Mouse (Mus musculus): ENCODE measurements around the gene Galnt2.
A peak's percentile ranks its signal among the peaks of the same experiment; 100 is the strongest.

The Galnt2 gene

GRCm38 (mm10) chr8:124331094-124331493, 99.9 kb downstream of the Galnt2 start:
- DNase-seq, result no peak

GRCm38 (mm10) chr8:124331706-124332105, 100.5 kb downstream of the Galnt2 start:
- no peak for DNase-seq

- DNase-seq, result no peak
These were observed 105.1 kb downstream of the Galnt2 start for GRCm38 (mm10) chr8:124336302-124336701.

DNA sequence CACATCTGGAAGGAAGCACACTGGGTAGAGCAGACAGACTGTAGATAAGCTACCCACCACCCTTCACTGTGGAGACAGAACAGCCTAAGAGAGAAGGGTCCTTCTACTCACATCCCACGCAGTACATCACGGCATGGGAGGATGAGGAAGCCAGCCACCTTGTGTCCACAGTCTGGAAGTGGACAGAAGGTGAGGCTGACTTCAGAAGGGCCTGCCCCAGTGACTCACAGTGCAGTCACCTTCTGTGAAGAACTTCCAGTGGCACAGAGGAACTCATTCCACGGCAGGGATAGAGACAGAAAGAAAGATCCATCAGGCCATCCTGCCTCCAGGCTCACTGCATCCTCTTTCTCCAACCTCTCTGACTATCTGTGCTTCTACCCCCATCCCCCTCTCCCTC, 108.6 kb downstream of the Galnt2 start:
- no peak for DNase-seq

GRCm38 (mm10) chr8:124340360-124341068, 109.3 kb downstream of the Galnt2 start:
- DNase-seq, result peak in 1 of 2 experiments; percentile 53

- DNase-seq, result no peak
These were observed 112.0 kb downstream of the Galnt2 start for GRCm38 (mm10) chr8:124343151-124343550.

DNA sequence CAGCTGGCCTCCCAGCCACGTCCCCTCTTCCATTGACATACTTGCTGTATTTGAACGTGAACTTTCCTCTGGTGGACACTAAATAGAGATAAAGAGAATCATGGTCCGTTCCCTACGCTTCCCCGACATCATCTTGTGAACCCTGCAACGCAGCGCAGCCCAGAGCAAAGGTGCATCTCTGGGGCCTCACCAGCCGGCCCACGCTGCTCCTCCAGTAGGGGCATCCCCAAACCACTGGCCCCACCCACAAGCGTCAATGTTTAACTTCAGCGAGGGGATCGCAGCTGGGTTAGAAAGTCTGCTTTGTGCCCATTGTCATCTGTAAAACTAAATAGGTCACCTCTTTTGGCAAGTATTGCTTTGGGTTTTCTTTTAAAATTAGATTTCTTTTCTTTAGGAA, 112.8 kb downstream of the Galnt2 start:
- peak; percentile 61 to 69 for DNase-seq

DNA sequence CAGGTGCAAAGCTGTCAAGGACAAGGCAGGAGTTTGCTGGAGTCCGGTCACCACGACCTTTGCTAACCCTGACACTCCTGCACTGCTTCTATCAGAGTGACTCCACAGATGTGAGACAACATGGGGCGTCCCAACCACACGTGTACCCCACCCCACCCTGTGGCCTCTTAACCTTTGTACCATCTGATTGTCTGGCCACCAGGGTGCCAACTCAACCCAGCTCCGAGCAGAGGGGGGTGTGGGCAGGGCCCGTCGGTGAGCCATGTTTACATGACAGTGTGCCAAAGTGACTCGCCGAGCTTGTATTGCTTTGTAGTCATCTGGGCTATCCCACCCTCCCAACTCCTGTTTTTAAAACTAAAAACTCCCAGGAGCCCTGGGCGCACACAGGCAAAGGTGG, 113.9 kb downstream of the Galnt2 start:
- no peak for DNase-seq

GRCm38 (mm10) chr8:124346852-124347523, 115.8 kb downstream of the Galnt2 start:
- DNase-seq, result peak; percentile 57 to 60

GRCm38 (mm10) chr8:124348087-124348486, 116.9 kb downstream of the Galnt2 start:
- DNase-seq, result peak; percentile 20 to 63

DNA sequence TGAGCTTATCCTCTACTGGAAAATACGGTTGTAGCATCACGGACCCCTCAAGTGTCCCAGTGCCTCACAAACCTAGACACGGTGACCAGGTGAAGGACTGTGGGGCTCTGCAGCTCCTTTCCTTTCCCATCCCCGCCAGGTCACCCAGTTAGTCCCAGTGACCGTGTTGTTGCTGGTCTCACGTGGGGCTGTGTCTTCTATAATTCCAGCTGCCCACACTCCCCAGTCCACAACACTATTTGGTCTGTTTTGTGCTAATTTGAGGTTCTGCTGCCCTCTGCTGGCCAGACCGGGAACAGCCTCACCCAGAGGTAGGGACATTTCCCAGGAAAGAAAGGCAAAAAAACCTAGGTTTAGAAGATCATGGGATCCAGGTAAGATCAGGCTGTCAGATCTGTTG, 118.5 kb downstream of the Galnt2 start:
- DNase-seq, result peak; percentile 69 to 92

GRCm38 (mm10) chr8:124351636-124352035, 120.4 kb downstream of the Galnt2 start:
- DNase-seq, result no peak

DNA sequence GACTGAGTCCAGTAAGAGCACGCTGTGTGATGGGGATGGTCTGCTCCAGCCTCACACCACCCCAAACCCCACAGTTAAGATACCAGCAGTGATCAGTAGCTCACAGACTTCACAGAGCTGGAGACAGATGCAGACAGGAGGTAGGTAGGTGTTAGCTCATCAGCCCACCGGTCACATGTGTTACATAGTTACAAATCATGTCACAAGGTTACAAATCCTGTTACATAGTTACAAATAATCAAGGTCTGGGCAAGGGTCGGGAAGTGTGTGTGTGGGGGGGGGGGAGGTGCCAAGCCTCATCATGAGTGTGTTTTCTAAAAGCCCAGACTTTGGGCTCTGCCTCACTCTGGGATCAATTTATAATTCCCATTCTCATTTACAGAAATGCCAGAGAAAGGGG, 129.7 kb downstream of the Galnt2 start:
- no peak for DNase-seq

- DNase-seq, result peak in 1 of 2 experiments; percentile 10
These were observed 130.7 kb downstream of the Galnt2 start for GRCm38 (mm10) chr8:124361773-124362427.

DNA sequence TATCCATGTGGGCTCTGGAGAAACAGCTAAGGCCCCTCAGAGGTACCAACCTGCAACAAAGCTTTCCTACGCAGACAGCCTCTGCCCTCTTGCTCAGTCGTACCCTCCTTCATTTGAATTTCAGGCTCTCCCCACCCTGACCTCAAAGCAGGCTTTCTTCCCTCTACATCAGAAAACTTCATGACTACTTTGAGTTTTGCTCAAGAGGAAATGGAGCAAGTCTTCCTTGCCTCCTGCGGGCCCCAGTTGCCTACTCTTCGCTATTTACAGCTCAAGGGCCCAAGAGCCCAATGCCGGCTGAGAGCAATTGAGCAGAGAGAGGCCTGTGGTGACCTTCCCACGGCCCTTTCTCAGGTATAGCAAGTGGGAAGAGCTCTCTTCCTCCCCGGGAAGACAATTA, 131.4 kb downstream of the Galnt2 start:
- DNase-seq, result no peak

GRCm38 (mm10) chr8:124363337-124363736, 132.1 kb downstream of the Galnt2 start:
- DNase-seq, result no peak

DNA sequence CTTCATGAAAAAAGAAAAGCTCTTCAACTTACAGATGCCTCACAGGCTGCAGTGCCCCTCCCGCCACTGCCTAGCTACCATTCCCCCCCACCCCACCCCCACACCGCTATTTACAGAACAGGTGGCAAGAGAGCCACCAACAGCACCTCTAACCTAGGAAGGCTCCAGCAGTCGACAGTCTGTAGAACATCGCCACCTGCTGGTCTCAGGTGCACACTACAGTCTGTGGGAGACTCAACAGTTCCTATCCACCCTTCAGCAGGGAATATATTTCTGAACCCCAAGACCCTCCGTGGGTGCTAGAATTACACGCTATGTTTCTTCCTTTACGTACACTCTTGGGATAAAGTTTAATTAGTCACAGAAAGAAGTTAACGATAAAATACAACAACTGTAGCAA, 137.0 kb downstream of the Galnt2 start:
- DNase-seq, result peak; percentile 74 to 83

DNA sequence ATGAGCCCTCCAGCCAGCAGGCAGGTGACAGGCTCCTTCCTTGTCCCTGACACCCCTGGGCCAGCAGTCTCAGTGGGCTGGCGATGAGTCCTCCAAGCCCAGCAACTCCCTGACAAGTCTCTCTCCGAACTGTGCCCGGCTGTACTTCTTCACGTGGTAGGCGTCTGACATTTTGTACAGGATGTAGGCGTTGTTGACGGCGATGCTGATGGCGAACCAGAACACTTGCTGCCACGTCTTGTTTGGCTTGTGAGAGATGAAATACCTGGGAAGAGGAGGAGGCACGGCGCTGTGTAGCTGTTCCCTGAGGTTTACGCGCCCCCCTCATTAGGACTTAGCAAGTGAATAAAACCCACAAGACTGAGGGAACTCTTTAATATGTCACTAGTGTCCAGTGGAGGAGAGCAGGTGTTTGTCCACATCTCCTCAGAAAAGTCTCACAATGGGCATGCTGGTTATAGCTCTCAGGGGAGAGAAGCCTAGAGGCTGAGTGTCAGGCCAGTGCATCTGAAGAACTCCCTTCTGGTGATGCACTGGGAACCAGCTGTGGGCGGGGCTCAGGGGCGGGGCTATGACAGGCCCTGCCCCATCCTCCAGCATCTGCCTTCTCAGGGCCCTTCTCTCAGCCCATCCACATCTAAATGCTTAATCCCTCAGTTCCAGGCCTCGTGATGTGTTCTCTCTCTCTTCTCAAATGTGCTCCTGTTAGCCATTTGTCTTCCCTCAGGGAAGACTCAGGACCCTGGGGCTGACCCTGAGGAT, 139.4 kb downstream of the Galnt2 start:
- DNase-seq, result no peak

DNA sequence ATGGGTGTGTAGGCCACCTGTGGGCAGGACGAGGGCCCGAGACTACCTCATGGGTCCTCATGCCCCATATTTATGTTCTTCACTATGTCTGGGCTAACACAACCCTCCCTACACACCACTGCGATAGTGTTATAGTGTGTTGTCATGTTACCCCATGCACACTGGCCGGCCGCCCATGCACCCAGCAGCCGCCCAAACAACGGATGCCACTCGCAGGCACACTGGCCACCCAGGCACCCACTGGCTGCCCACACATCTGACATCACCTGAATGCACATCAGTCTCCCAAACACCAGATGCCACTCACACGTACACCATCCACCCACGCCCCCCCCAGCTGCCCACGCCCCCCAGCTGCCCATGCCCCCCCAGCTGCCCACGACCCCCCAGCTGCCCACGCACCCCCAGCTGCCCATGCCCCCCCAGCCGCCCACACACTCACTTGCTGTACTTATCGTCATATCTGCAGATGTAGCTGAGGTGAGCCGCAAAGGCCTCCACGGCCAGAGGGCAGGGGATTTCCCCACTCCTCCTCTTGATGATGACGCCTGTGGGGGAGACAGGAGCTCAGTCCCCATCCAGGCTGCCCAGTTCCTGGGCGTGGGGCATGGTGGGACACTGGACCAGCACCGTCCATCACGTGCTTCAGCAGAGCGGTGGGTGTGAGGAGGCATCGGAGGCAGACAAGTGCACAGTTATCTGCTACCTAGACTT, 140.4 kb downstream of the Galnt2 start:
- DNase-seq, result no peak

- DNase-seq, result no peak
These were observed 142.6 kb downstream of the Galnt2 start for GRCm38 (mm10) chr8:124373753-124374152.

DNA sequence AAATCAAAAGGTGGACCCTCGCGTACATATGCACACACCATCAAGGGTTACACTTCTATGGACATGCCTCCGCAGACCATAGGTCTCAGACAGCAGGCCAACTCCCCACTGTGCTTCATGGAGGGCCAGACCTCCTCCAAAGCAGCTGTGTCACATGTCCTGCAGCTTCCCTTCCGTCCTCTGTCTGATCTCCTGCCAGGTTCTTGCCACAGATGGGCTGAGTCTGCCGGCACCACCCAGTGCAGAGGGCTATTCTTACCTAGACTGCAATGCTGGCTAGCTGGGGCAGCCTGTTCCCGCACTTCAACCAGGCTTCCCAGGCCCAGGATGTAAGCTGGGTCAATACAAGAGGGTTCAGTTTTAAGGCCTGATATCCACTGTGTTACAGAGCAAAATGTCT, 144.0 kb downstream of the Galnt2 start:
- no peak for DNase-seq

DNA sequence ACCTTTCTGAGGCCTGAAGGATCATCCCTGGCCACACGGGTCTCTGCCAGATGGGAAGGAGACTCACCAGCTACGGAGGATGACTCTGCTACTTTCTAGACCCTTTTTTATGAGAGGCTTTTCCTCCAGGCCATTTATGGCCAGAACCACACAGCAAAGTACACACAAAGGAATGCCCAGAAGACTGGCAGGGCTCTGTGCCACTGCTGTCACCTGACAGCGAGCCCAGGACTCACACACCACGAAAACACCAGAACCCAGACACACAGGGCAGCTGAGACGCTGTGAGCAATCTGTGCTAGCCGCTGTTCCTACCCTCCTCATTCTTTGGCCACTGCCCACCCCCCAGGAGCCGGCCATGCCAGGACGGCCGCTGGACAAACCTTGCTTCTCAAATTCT, 144.5 kb downstream of the Galnt2 start:
- peak in 1 of 2 experiments; percentile 21 for DNase-seq

- DNase-seq, result no peak
These were observed 145.2 kb downstream of the Galnt2 start for GRCm38 (mm10) chr8:124376406-124376805.

Measured in kidney, postnatal 25 days (tissue).